Mouse (Mus musculus) liver, postnatal 0 days (tissue): ENCODE measurements around the gene Tas2r126. TPM values are rescaled to one million over a fixed set of nuclear protein-coding genes. Genes with fewer than 3 reads are reported as not detected.

Experiments used
- ATAC-seq: fragments of 200-750 bp; cut with Nextera tagmentation; 2 replicates; pipeline ENCODE4 v1.8.0; 2017; ENCODE audit warnings: mild to moderate bottlenecking, moderate library complexity
- DNase-seq: peaks from one replicate; pipeline ENCODE4 v3.0.0-alpha.2; 2016
- H3K27ac ChIP-seq: fragments of 300-500 bp; sonication (generic); 2 replicates; pipeline ENCODE4 v1.5.1; 2014; ENCODE audit warnings: antibody characterized with exemption, moderate library complexity, mild to moderate bottlenecking, low read depth
- H3K27me3 ChIP-seq: fragments of 300-500 bp; sonication (generic); 2 replicates; pipeline ENCODE4 v1.6.1; 2014; ENCODE audit warnings: low read length, control low read depth, mixed read lengths; ENCODE audit not compliant: insufficient read depth
- H3K36me3 ChIP-seq: fragments of 300-500 bp; sonication (generic); replicated peaks from 2 replicates; pipeline ENCODE4 v1.6.1; 2014; ENCODE audit warnings: mild to moderate bottlenecking, control low read depth, low read length, moderate library complexity, mixed read lengths; ENCODE audit not compliant: insufficient read depth
- H3K4me1 ChIP-seq: fragments of 300-500 bp; sonication (generic); 2 replicates; pipeline ENCODE4 v1.6.1; 2014; ENCODE audit warnings: antibody characterized with exemption, mild to moderate bottlenecking, control low read depth; ENCODE audit not compliant: insufficient read depth
- H3K4me2 ChIP-seq: fragments of 300-500 bp; sonication (generic); 2 replicates; pipeline ENCODE4 v1.6.1; 2014; ENCODE audit warnings: low read depth, mild to moderate bottlenecking, low read length, moderate library complexity, mixed read lengths
- H3K4me3 ChIP-seq: fragments of 300-500 bp; sonication (generic); 2 replicates; pipeline ENCODE4 v1.5.1; 2014; ENCODE audit warnings: low read depth, low read length
- H3K9ac ChIP-seq: fragments of 300-500 bp; sonication (generic); replicated peaks from 2 replicates; pipeline ENCODE4 v1.6.1; 2014; ENCODE audit warnings: mild to moderate bottlenecking, moderate library complexity
- H3K9me3 ChIP-seq: fragments of 300-500 bp; sonication (generic); 2 replicates; pipeline ENCODE4 v1.6.1; 2016; ENCODE audit warnings: mild to moderate bottlenecking, control low read depth, low read length, mixed read lengths
- CTCF ChIP-seq: sonication (generic); IDR thresholded peaks from 2 replicates; pipeline ENCODE4 v1.5.1; 2016; ENCODE audit warnings: antibody characterized with exemption, low read depth
- EP300 ChIP-seq: IDR thresholded peaks from 2 replicates; pipeline ENCODE4 v1.6.1; 2016; ENCODE audit warnings: antibody characterized with exemption, low read depth, mild to moderate bottlenecking
- WGBS: fragments of 180-500 bp; shearing (Covaris S2); extraction: QIAGEN DNeasy Blood & Tissue Kit; methylation state at CpG from one replicate; pipeline ENCODE4 v1.1.7; 2014; ENCODE audit not compliant: insufficient replicate concordance; 5-methylcytosine and 5-hydroxymethylcytosine counted together
- polyA plus RNA-seq: library from polyadenylated mRNA; unstranded; fragments of >200 nt; fragmentation: Nextera tagmentation; extraction: Ambion mirVana; gene quantifications from 2 replicates; pipeline ENCODE4 v1.2.1, GENCODE M21; 2015

Gene Tas2r126
- polyA plus RNA-seq, 1 experiment from 2014 or later: not detected

GRCm38 (mm10) chr6:42476235-42476634, 41.9 kb downstream of the Tas2r126 start, which contains the start of gene Olfr457:
Gene Olfr457, minus strand, starts transcription at chr6:42476335.
- H3K27me3 ChIP-seq: no peaks in the 10 kb centered on the region
- no peaks in the 10 kb centered on the region for H3K4me1 ChIP-seq
- TF ChIP-seq EP300 (no peak), CTCF (no peak)
- H3K9me3 ChIP-seq: no peaks in the 10 kb centered on the region
- H3K9ac ChIP-seq: no peak within 1 kb of the TSS
- H3K36me3 ChIP-seq: no peaks in the 10 kb centered on the region
- ATAC-seq (no peak), DNase-seq (no peak)
- no peak within 1 kb of the TSS for H3K4me2 ChIP-seq
- no peak within 1 kb of the TSS for H3K4me3 ChIP-seq
- H3K27ac ChIP-seq: no peak within 1 kb of the TSS
- 42% methylated on average over 1 of the region's 1 CpGs for WGBS

- Histone ChIP-seq H3K27me3 (no peaks in the 10 kb centered on the region), H3K4me1 (no peaks in the 10 kb centered on the region), H3K9ac (no peak overlapping the region), H3K27ac (no peak overlapping the region), H3K9me3 (no peaks in the 10 kb centered on the region), H3K4me2 (no peak overlapping the region), H3K36me3 (no peaks in the 10 kb centered on the region), H3K4me3 (no peak overlapping the region)
- ATAC-seq (no peak), DNase-seq (no peak)
- TF ChIP-seq EP300 (no peak), CTCF (no peak)
These were observed 50.3 kb downstream of the Tas2r126 start for GRCm38 (mm10) chr6:42484633-42485032.

Other genes with a start within 250 kb of the Tas2r126 start
- not detected in 2 replicates for gene Tas2r144, start 219.2 kb upstream of the Tas2r126 start, polyA plus RNA-seq
- gene Gstk1, start 188.6 kb upstream of the Tas2r126 start, polyA plus RNA-seq: 20.5 and 26.7 TPM in 2 replicates
- gene Tmem139, start 172.6 kb upstream of the Tas2r126 start, polyA plus RNA-seq: not detected in 2 replicates
- gene Casp2, start 169.6 kb upstream of the Tas2r126 start, polyA plus RNA-seq: 10.3 and 11.1 TPM in 2 replicates
- 0.09 TPM in 1 of 2 replicates, not detected in the other for gene Clcn1, start 147.8 kb upstream of the Tas2r126 start, polyA plus RNA-seq
- not detected in 2 replicates for gene Fam131b, start 109.9 kb upstream of the Tas2r126 start, polyA plus RNA-seq
- 55.3 and 57.8 TPM in 2 replicates for gene Zyx, start 84.9 kb upstream of the Tas2r126 start, polyA plus RNA-seq
- 16.8 and 18.7 TPM in 2 replicates for gene Epha1, start 61.3 kb upstream of the Tas2r126 start, polyA plus RNA-seq
- not detected in 2 replicates for gene Tas2r143, start 34.3 kb upstream of the Tas2r126 start, polyA plus RNA-seq
- gene Tas2r135, start 29.1 kb upstream of the Tas2r126 start, polyA plus RNA-seq: not detected in 2 replicates
- gene Olfr458, start 30.7 kb downstream of the Tas2r126 start, polyA plus RNA-seq: not detected in 2 replicates
- gene Olfr457, start 41.8 kb downstream of the Tas2r126 start, polyA plus RNA-seq: not detected in 2 replicates
- gene Olfr456, start 52.7 kb downstream of the Tas2r126 start, polyA plus RNA-seq: not detected in 2 replicates
- not detected in 2 replicates for gene Olfr455, start 113.1 kb downstream of the Tas2r126 start, polyA plus RNA-seq
- gene Tcaf3, start 163.2 kb downstream of the Tas2r126 start, polyA plus RNA-seq: not detected in 2 replicates
- gene Tcaf2, start 210.7 kb downstream of the Tas2r126 start, polyA plus RNA-seq: 0.11 and 0.12 TPM in 2 replicates